Mouse (Mus musculus) myocyte (in vitro differentiated cells): Measurements from ENCODE around the gene Src. TPM values are rescaled to one million over a fixed set of nuclear protein-coding genes. Genes with fewer than 3 reads are reported as not detected.

Experiments
- H3K27me3 ChIP-seq: one replicate; pipeline ENCODE4 v1.6.1; 2011; ENCODE audit not compliant: control insufficient read depth, insufficient read depth, insufficient read length
- H3K36me3 ChIP-seq: one replicate; pipeline ENCODE4 v1.6.1; 2011; ENCODE audit not compliant: control insufficient read depth, insufficient read depth
- H3K4me2 ChIP-seq: one replicate; pipeline ENCODE4 v1.6.1; 2011; ENCODE audit warnings: low read depth, control low read depth
- H3K4me3 ChIP-seq: one replicate; pipeline ENCODE4 v1.5.1; 2011; ENCODE audit warnings: mild to moderate bottlenecking, control low read depth, moderate library complexity
- H3K79me2 ChIP-seq: one replicate; pipeline ENCODE4 v1.6.1; 2011; ENCODE audit not compliant: control insufficient read depth, insufficient read depth
- H3ac ChIP-seq: one replicate; pipeline ENCODE4 v1.6.1; 2011; ENCODE audit not compliant: control insufficient read depth, insufficient read length
- CEBPB ChIP-seq: IDR thresholded peaks from 2 replicates; pipeline ENCODE4 v1.6.1; 2011; ENCODE audit warnings: mild to moderate bottlenecking, moderate library complexity; ENCODE audit not compliant: poor library complexity, insufficient read depth, severe bottlenecking
- E2F4 ChIP-seq: IDR thresholded peaks from one replicate; pipeline ENCODE4 v1.6.1; 2011; ENCODE audit warnings: mild to moderate bottlenecking, control low read depth, moderate library complexity; ENCODE audit not compliant: insufficient read depth
- MAX ChIP-seq: IDR thresholded peaks from one replicate; pipeline ENCODE4 v1.6.1; 2011; ENCODE audit warnings: low read depth, mild to moderate bottlenecking, control low read depth
- MYOD1 ChIP-seq, 3 experiments: IDR thresholded peaks; one replicate each; pipeline ENCODE4 v1.6.1; 2011; ENCODE audit warnings: control low read depth in 2 of 3, low read depth in 2 of 3, mild to moderate bottlenecking in 2 of 3, moderate library complexity in 1 of 3; ENCODE audit not compliant: insufficient read length in 2 of 3, control insufficient read depth in 1 of 3
- MYOG ChIP-seq, 3 experiments: IDR thresholded peaks; one replicate each; pipeline ENCODE4 v1.6.1; 2011; ENCODE audit warnings: control low read depth in 2 of 3, low read depth in 2 of 3, mild to moderate bottlenecking in 2 of 3; ENCODE audit not compliant: insufficient read length in 2 of 3, control insufficient read depth in 1 of 3, insufficient read depth in 1 of 3
- POLR2A ChIP-seq: IDR thresholded peaks from one replicate; pipeline ENCODE4 v1.6.1; 2011; ENCODE audit warnings: low read depth, mild to moderate bottlenecking, control low read depth, moderate library complexity; ENCODE audit not compliant: insufficient read length
- POLR2AphosphoS2 ChIP-seq: IDR thresholded peaks from one replicate; pipeline ENCODE4 v1.6.1; 2011; ENCODE audit warnings: low read depth, control low read depth; ENCODE audit not compliant: insufficient read length
- REST ChIP-seq: IDR thresholded peaks from one replicate; pipeline ENCODE4 v1.6.1; 2011; ENCODE audit warnings: mild to moderate bottlenecking, control low read depth, moderate library complexity; ENCODE audit not compliant: insufficient read depth, insufficient read length
- SRF ChIP-seq: IDR thresholded peaks from one replicate; pipeline ENCODE4 v1.6.1; 2011; ENCODE audit warnings: low read depth; ENCODE audit not compliant: control insufficient read depth, insufficient read length
- TCF12 ChIP-seq: IDR thresholded peaks from one replicate; pipeline ENCODE4 v1.6.1; 2011; ENCODE audit warnings: mild to moderate bottlenecking, control low read depth; ENCODE audit not compliant: poor library complexity, insufficient read depth, severe bottlenecking
- TCF3 ChIP-seq: IDR thresholded peaks from one replicate; pipeline ENCODE4 v1.6.1; 2011; ENCODE audit warnings: low read depth, control low read depth; ENCODE audit not compliant: insufficient read length
- USF1 ChIP-seq: IDR thresholded peaks from one replicate; pipeline ENCODE4 v1.6.1; 2011; ENCODE audit warnings: low read depth, mild to moderate bottlenecking, control low read depth, moderate library complexity
- polyA plus RNA-seq: library from polyadenylated mRNA; unstranded; fragments of >200 nt; fragmentation: generic; extraction: Trizol; gene quantifications from one replicate; pipeline ENCODE4 v1.2.1, GENCODE M21; 2012; ENCODE audit warnings: missing spikeins

The Src gene
- polyA plus RNA-seq, 1 experiment: 20.3 TPM

GRCm38 (mm10) chr2:157409793-157410533, 8.3 kb upstream of the Src start:
- Histone ChIP-seq H3K36me3 (no peaks in the 10 kb centered on the region), H3K4me3 (no peak overlapping the region), H3K27me3 (no peaks in the 10 kb centered on the region), H3K79me2 (no peaks in the 10 kb centered on the region), H3ac (no peak overlapping the region), H3K4me2 (no peak overlapping the region)
- no peak for TF ChIP-seq E2F4
- TF ChIP-seq SRF: no peak
- no peak for TF ChIP-seq CEBPB
- no peak for TF ChIP-seq USF1

- Histone ChIP-seq H3K79me2 (no peaks in the 10 kb centered on the region), H3ac (no peak overlapping the region), H3K4me3 (no peak overlapping the region), H3K27me3 (no peaks in the 10 kb centered on the region), H3K36me3 (no peaks in the 10 kb centered on the region), H3K4me2 (no peak overlapping the region)
- TF ChIP-seq TCF12 (no peak), TCF3 (no peak), USF1 (no peak), CEBPB (no peak), MYOG (IDR thresholded peaks at IDR 0.05; ENCODE audit: control insufficient read depth in 1 of 3, insufficient read depth in 1 of 3, insufficient read length in 2 of 3, low read depth in 2 of 3) (no peak), MYOD1 (IDR thresholded peaks at IDR 0.05; ENCODE audit: control insufficient read depth in 1 of 3, insufficient read length in 2 of 3, low read depth in 2 of 3) (no peak), SRF (no peak), POLR2AphosphoS2 (no peak), REST (no peak), POLR2A (no peak), MAX (no peak), E2F4 (no peak)
Observed at GRCm38 (mm10) chr2:157411151-157411693, 7.0 kb upstream of the Src start.

DNA sequence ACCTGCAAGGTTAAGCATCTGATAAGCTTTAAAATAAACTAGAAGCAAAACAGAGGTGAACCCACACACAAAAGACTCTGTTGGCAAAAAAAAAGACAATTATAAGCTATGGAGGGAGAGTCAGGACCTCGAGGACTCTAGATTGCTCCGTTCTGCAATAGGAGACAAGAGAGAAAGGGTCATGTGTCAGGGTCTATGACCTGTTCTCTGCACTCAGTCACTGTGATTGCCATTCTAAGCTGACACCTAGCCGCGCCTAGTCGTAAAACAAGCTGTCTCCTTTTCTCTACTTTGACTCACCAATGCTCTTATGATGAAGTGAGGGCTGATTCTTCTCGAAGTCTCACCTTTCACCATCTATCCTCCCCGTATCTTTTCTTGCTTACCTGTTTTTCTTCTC, 5.7 kb upstream of the Src start:
- Histone ChIP-seq H3K36me3 (no peaks in the 10 kb centered on the region), H3K4me2 (no peak overlapping the region), H3K4me3 (no peak overlapping the region), H3K79me2 (no peaks in the 10 kb centered on the region), H3ac (no peak overlapping the region), H3K27me3 (no peaks in the 10 kb centered on the region)
- TF ChIP-seq USF1 (no peak), MYOD1 (IDR thresholded peaks at IDR 0.05; ENCODE audit: control insufficient read depth in 1 of 3, insufficient read length in 2 of 3, low read depth in 2 of 3) (no peak), CEBPB (no peak), MAX (no peak), POLR2AphosphoS2 (no peak), MYOG (IDR thresholded peaks at IDR 0.05; ENCODE audit: control insufficient read depth in 1 of 3, insufficient read depth in 1 of 3, insufficient read length in 2 of 3, low read depth in 2 of 3) (no peak), REST (no peak), TCF12 (no peak), E2F4 (no peak), SRF (no peak), POLR2A (no peak), TCF3 (no peak)

DNA sequence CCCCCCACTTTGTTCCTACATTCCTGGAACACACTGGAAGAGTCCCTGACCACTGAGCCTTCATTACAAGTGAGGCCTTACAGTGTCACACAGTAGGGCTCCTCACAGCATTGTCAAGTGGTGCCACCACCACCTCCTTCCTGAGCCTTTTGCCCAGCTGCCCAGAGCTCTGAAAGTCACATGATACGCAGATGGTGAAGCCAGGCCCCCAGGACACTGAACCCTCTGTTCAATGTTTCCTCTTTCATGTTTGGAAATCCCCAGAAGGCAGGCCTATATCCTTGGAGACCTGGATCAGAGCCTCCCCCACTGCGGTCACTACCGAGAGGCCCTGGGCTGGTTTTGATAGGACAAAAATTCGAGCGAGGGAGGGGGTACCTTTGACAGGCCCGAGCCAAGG, 1.0 kb upstream of the Src start:
- no peak for TF ChIP-seq REST
- no peak for TF ChIP-seq MAX
- no peak for TF ChIP-seq USF1
- no peaks in the 10 kb centered on the region for H3K79me2 ChIP-seq
- no peak overlapping the region for H3K4me3 ChIP-seq
- no peaks in the 10 kb centered on the region for H3K27me3 ChIP-seq
- H3K36me3 ChIP-seq: no peaks in the 10 kb centered on the region
- no peak overlapping the region for H3K4me2 ChIP-seq
- no peak overlapping the region for H3ac ChIP-seq

DNA sequence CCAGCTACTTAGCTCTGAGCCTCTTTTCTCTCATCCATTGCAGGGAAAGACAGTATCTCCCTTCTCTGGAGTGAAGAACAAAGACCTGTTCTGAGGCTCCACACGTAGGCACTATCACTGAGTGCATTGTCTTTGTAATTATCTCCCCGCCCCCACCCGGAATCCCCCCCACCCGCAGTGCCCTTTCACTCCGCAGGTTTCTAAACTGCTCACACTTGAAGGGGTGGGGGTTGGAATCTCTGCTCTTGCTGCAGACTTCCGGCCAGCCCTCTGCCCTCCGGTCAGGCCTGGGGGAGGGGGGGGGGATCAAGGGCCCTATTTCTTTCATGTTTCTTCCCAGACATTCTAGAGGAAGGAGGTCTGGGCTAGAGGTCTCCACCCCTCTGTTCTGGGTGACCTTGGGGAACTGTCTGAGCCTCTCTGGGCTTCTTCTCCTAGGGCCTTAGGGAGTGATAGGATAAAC, 396 bp downstream of the Src start:
- Histone ChIP-seq H3K4me3 (no peak overlapping the region), H3ac (no peak overlapping the region), H3K4me2 (no peak overlapping the region), H3K79me2 (peaks cover 4% of the 10 kb centered on the region), H3K27me3 (no peaks in the 10 kb centered on the region), H3K36me3 (no peaks in the 10 kb centered on the region)
- TF ChIP-seq MAX (no peak), SRF (no peak), REST (no peak), POLR2A (no peak), E2F4 (no peak), USF1 (no peak), MYOG (IDR thresholded peaks at IDR 0.05; ENCODE audit: control insufficient read depth in 1 of 3, insufficient read depth in 1 of 3, insufficient read length in 2 of 3, low read depth in 2 of 3) (no peak)
